Mouse (Mus musculus) MEL (cell line): ENCODE measurements at regions not wholly inside any gene's neighbourhood (a gene's known extent, or its start where the extent isn't known, plus 50 kb on each side); places are given as distances from the start of the nearest gene placed in this dataset.

Source experiments
- DNase-seq: peaks from one replicate; pipeline ENCODE4 v3.0.0; 2011; ENCODE audit warnings: low read depth, low spot score
- H3K27ac ChIP-seq: 2 replicates; pipeline ENCODE4 v1.5.1; 2012; ENCODE audit warnings: low read depth, mild to moderate bottlenecking, control low read depth, low read length, moderate library complexity; ENCODE audit not compliant: control insufficient read depth
- H3K27me3 ChIP-seq, 2 experiments: fragments of 150-350 bp in 1 of 2; sonication (generic) in 1 of 2; 2 replicates each; pipeline ENCODE4 v1.6.1; 2012; ENCODE audit warnings: low read length in 2 of 2, mild to moderate bottlenecking in 2 of 2, improper control_type of control experiment in 1 of 2, moderate library complexity in 1 of 2; ENCODE audit not compliant: insufficient read depth in 2 of 2, control insufficient read depth in 1 of 2
- H3K36me3 ChIP-seq, 2 experiments: 2 replicates each; pipeline ENCODE4 v1.6.1; 2012 to 2014; ENCODE audit warnings: low read length in 2 of 2, improper control_type of control experiment in 1 of 2, inconsistent platforms in 1 of 2, mild to moderate bottlenecking in 1 of 2; ENCODE audit not compliant: insufficient read depth in 2 of 2, control insufficient read depth in 1 of 2
- H3K4me1 ChIP-seq, 2 experiments: fragments of 150-350 bp in 1 of 2; sonication (generic) in 1 of 2; 2 replicates each; pipeline ENCODE4 v1.6.1; 2012; ENCODE audit warnings: low read length in 2 of 2, improper control_type of control experiment in 1 of 2, mild to moderate bottlenecking in 1 of 2; ENCODE audit not compliant: insufficient read depth in 2 of 2, control insufficient read depth in 1 of 2
- H3K4me3 ChIP-seq, 2 experiments: fragments of 150-350 bp in 1 of 2; sonication (generic) in 1 of 2; 2 replicates each; pipeline ENCODE4 v1.5.1; 2012; ENCODE audit warnings: low read depth in 2 of 2, low read length in 2 of 2, mild to moderate bottlenecking in 2 of 2, moderate library complexity in 2 of 2, control low read depth in 1 of 2, improper control_type of control experiment in 1 of 2; ENCODE audit not compliant: control insufficient read depth in 1 of 2, insufficient read depth in 1 of 2
- H3K79me2 ChIP-seq: 2 replicates; pipeline ENCODE4 v1.6.1; 2012; ENCODE audit warnings: mild to moderate bottlenecking, low read length, moderate library complexity; ENCODE audit not compliant: control insufficient read depth, poor library complexity, insufficient read depth
- H3K9ac ChIP-seq: 2 replicates; pipeline ENCODE4 v1.6.1; 2012; ENCODE audit warnings: low read depth, mild to moderate bottlenecking, control low read depth, low read length, moderate library complexity; ENCODE audit not compliant: control insufficient read depth, poor library complexity, severe bottlenecking
- H3K9me3 ChIP-seq: fragments of 150-350 bp; sonication (generic); replicated peaks from 2 replicates; pipeline ENCODE4 v1.6.1; 2012; ENCODE audit warnings: mild to moderate bottlenecking, low read length, improper control_type of control experiment, moderate library complexity; ENCODE audit not compliant: insufficient read depth
- CHD2 ChIP-seq: IDR thresholded peaks from 2 replicates; pipeline ENCODE4 v1.6.1; 2011; ENCODE audit warnings: low read length, improper control_type of control experiment
- E2F4 ChIP-seq: IDR thresholded peaks from 2 replicates; pipeline ENCODE4 v1.6.1; 2011; ENCODE audit warnings: low read depth, low read length, improper control_type of control experiment, borderline replicate concordance
- ELF1 ChIP-seq: IDR thresholded peaks from 2 replicates; pipeline ENCODE4 v1.6.1; 2014; ENCODE audit warnings: low read depth, mild to moderate bottlenecking, inconsistent platforms, low read length, improper control_type of control experiment, moderate library complexity
- EP300 ChIP-seq, 2 experiments: IDR thresholded peaks; 2 replicates each; pipeline ENCODE4 v1.6.1; 2011; ENCODE audit warnings: improper control_type of control experiment in 2 of 2, low read length in 2 of 2, low read depth in 1 of 2, mild to moderate bottlenecking in 1 of 2
- ETS1 ChIP-seq: IDR thresholded peaks from 2 replicates; pipeline ENCODE4 v1.6.1; 2012; ENCODE audit warnings: low read depth, mild to moderate bottlenecking, inconsistent platforms, low read length, improper control_type of control experiment, moderate library complexity
- GABPA ChIP-seq: IDR thresholded peaks from 2 replicates; pipeline ENCODE4 v1.6.1; 2012; ENCODE audit warnings: low read depth, mild to moderate bottlenecking, inconsistent platforms, low read length, improper control_type of control experiment, moderate library complexity
- GATA1 ChIP-seq: IDR thresholded peaks from 2 replicates; pipeline ENCODE4 v1.6.1; 2011; ENCODE audit warnings: low read depth, low read length, improper control_type of control experiment
- JUND ChIP-seq: IDR thresholded peaks from 2 replicates; pipeline ENCODE4 v1.6.1; 2011; ENCODE audit warnings: low read depth, mild to moderate bottlenecking, improper control_type of control experiment, low read length
- KAT2A ChIP-seq: conservative IDR thresholded peaks from 2 replicates; pipeline ENCODE4 v1.6.1; 2012; ENCODE audit warnings: low read depth, low read length, improper control_type of control experiment, inconsistent platforms
- MAFK ChIP-seq: IDR thresholded peaks from 2 replicates; pipeline ENCODE4 v1.6.1; 2011; ENCODE audit warnings: low read depth, mild to moderate bottlenecking, low read length, improper control_type of control experiment, borderline replicate concordance
- MAX ChIP-seq: IDR thresholded peaks from 2 replicates; pipeline ENCODE4 v1.6.1; 2011; ENCODE audit warnings: low read length, improper control_type of control experiment
- MXI1 ChIP-seq: IDR thresholded peaks from 2 replicates; pipeline ENCODE4 v1.6.1; 2011; ENCODE audit warnings: mild to moderate bottlenecking, low read depth, low read length, improper control_type of control experiment
- NELFE ChIP-seq: IDR thresholded peaks from 2 replicates; pipeline ENCODE4 v1.6.1; 2011; ENCODE audit warnings: low read depth, low read length, improper control_type of control experiment
- POLR2A ChIP-seq, 2 experiments: IDR thresholded peaks; 2 replicates each; pipeline ENCODE4 v1.6.1; 2011 to 2012; ENCODE audit warnings: low read length in 2 of 2, mild to moderate bottlenecking in 2 of 2, control low read depth in 1 of 2, improper control_type of control experiment in 1 of 2, low read depth in 1 of 2, moderate library complexity in 1 of 2; ENCODE audit not compliant: control insufficient read depth in 1 of 2, insufficient read depth in 1 of 2, poor library complexity in 1 of 2
- POLR2AphosphoS5 ChIP-seq: IDR thresholded peaks from 2 replicates; pipeline ENCODE4 v1.6.1; 2012; ENCODE audit warnings: low read depth, borderline replicate concordance, mild to moderate bottlenecking, inconsistent platforms, low read length, moderate library complexity, mixed read lengths
- RAD21 ChIP-seq: IDR thresholded peaks from 2 replicates; pipeline ENCODE4 v1.6.1; 2011; ENCODE audit warnings: mild to moderate bottlenecking, low read depth, low read length, improper control_type of control experiment
- SIN3A ChIP-seq: IDR thresholded peaks from 2 replicates; pipeline ENCODE4 v1.6.1; 2012; ENCODE audit warnings: low read length, improper control_type of control experiment, inconsistent platforms
- TAL1 ChIP-seq: IDR thresholded peaks from 2 replicates; pipeline ENCODE4 v1.6.1; 2012; ENCODE audit warnings: mild to moderate bottlenecking, inconsistent platforms, low read length, moderate library complexity, mixed read lengths
- TBP ChIP-seq: IDR thresholded peaks from 2 replicates; pipeline ENCODE4 v1.8.0; 2011; ENCODE audit warnings: low read depth, low read length, improper control_type of control experiment
- ZC3H11A ChIP-seq: IDR thresholded peaks from 2 replicates; pipeline ENCODE4 v1.6.1; 2012; ENCODE audit warnings: low read depth, mild to moderate bottlenecking, inconsistent platforms, low read length, improper control_type of control experiment
- ZKSCAN1 ChIP-seq: IDR thresholded peaks from 2 replicates; pipeline ENCODE4 v1.6.1; 2012; ENCODE audit warnings: low read depth, mild to moderate bottlenecking, inconsistent platforms, low read length, improper control_type of control experiment, moderate library complexity
- ZMIZ1 ChIP-seq: IDR thresholded peaks from 2 replicates; pipeline ENCODE4 v1.6.1; 2012; ENCODE audit warnings: low read depth, mild to moderate bottlenecking, inconsistent platforms, low read length, improper control_type of control experiment, moderate library complexity

DNA sequence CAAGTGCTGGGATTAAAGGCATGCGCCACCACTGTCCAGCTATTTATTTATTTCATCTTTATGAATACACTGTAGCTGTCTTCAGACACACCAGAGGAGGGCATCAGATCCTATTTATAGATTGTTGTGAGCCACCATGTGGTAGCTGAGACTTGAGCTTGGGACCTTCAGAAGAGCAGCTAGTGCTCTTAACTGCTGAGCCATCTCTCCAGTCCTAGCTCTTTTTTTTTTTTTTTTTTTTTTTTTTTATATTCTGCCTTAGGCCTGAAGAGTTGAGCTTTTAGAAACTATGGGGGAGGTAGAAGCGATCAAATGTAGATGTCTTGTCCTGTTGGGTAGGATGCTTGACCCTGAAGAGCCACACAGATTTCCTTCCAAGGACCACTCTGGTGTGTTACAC lies 147.6 kb upstream of the Jmjd1c start:
- H3K27me3 ChIP-seq: peaks cover 0 to 3% of the 10 kb centered on the region in 2 experiments; a peak in 1 of 4 replicates
- TF ChIP-seq GATA1: no peak
- no peak for TF ChIP-seq TAL1
- no peak for TF ChIP-seq EP300 (IDR thresholded peaks at IDR 0.05; ENCODE audit: low read depth in 1 of 2, low read length in 2 of 2)
- no peak for TF ChIP-seq ZMIZ1
- TF ChIP-seq ETS1: no peak
- TF ChIP-seq RAD21: no peak
- TF ChIP-seq ZC3H11A: no peak
- no peak for TF ChIP-seq POLR2AphosphoS5
- TF ChIP-seq MXI1: no peak
- TF ChIP-seq SIN3A: no peak
- no peak overlapping the region for H3K4me3 ChIP-seq
- no peaks in the 10 kb centered on the region for H3K36me3 ChIP-seq
- H3K4me1 ChIP-seq: no peaks in the 10 kb centered on the region
- H3K9ac ChIP-seq: no peak overlapping the region
- no peak for DNase-seq
- no peak overlapping the region for H3K27ac ChIP-seq
- no peaks in the 10 kb centered on the region for H3K79me2 ChIP-seq
- H3K9me3 ChIP-seq: no peaks in the 10 kb centered on the region

DNA sequence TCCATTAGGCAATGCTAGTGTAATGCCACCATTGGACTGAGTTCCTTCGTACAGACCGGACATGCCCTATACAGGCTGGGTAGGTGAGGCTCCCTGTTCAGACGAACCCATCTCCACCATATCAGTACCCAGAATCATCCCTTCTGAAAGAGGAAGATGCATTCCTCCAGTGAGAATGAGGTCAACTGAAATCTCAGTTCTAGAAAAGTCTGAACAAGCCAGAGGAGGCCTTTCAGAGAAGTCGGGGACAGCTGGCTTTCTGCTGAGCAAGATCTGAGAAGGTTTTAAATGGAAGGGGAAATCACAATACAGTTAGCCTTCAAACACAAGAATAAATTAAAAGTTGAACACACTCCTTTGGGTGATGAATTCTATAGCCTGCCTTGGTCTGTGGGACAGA lies 145.5 kb upstream of the Jmjd1c start:
- Histone ChIP-seq H3K27ac (no peak overlapping the region), H3K36me3 (no peaks in the 10 kb centered on the region), H3K27me3 (no peaks in the 10 kb centered on the region), H3K9me3 (no peaks in the 10 kb centered on the region), H3K4me1 (peaks cover 0 to 3% of the 10 kb centered on the region in 2 experiments; a peak in 1 of 4 replicates), H3K79me2 (no peaks in the 10 kb centered on the region), H3K9ac (no peak overlapping the region), H3K4me3 (no peak overlapping the region)
- no peak for TF ChIP-seq NELFE
- no peak for TF ChIP-seq ELF1
- TF ChIP-seq GABPA: no peak
- no peak for TF ChIP-seq EP300 (IDR thresholded peaks at IDR 0.05; ENCODE audit: low read depth in 1 of 2, low read length in 2 of 2)
- TF ChIP-seq ZKSCAN1: no peak
- no peak for TF ChIP-seq E2F4
- no peak for TF ChIP-seq POLR2A (IDR thresholded peaks at IDR 0.05; ENCODE audit: control insufficient read depth in 1 of 2, insufficient read depth in 1 of 2, low read depth in 1 of 2, low read length in 2 of 2, poor library complexity in 1 of 2)
- no peak for TF ChIP-seq JUND
- no peak for TF ChIP-seq KAT2A
- TF ChIP-seq ETS1: no peak
- TF ChIP-seq MAX: no peak
- TF ChIP-seq ZC3H11A: no peak
- no peak for TF ChIP-seq TAL1
- no peak for TF ChIP-seq CHD2
- no peak for TF ChIP-seq SIN3A
- no peak for TF ChIP-seq MAFK
- no peak for TF ChIP-seq TBP
- DNase-seq: no peak
